Mouse (Mus musculus) intestine, embryonic 16.5 days (tissue): ENCODE measurements around the gene Agxt2. TPM values are rescaled to one million over a fixed set of nuclear protein-coding genes. Genes with fewer than 3 reads are reported as not detected.

Experiments
- ATAC-seq: fragments of 200-750 bp; cut with Nextera tagmentation; 2 replicates; pipeline ENCODE4 v1.8.0; 2017; ENCODE audit warnings: moderate TSS enrichment, moderate library complexity
- H3K27ac ChIP-seq: fragments of 300-500 bp; sonication (generic); 2 replicates; pipeline ENCODE4 v1.5.1; 2014; ENCODE audit warnings: mild to moderate bottlenecking, low read length
- H3K27me3 ChIP-seq: fragments of 300-500 bp; sonication (generic); replicated peaks from 2 replicates; pipeline ENCODE4 v1.6.1; 2014; ENCODE audit warnings: low read length, control low read depth, mixed read lengths; ENCODE audit not compliant: control insufficient read depth, insufficient read depth
- H3K36me3 ChIP-seq: fragments of 300-500 bp; sonication (generic); 2 replicates; pipeline ENCODE4 v1.6.1; 2014; ENCODE audit warnings: low read length, control low read depth; ENCODE audit not compliant: control insufficient read depth, insufficient read depth
- H3K4me1 ChIP-seq: fragments of 300-500 bp; sonication (generic); 2 replicates; pipeline ENCODE4 v1.6.1; 2014; ENCODE audit warnings: low read length, control low read depth, mixed read lengths; ENCODE audit not compliant: control insufficient read depth, insufficient read depth
- H3K4me2 ChIP-seq: fragments of 300-500 bp; sonication (generic); 2 replicates; pipeline ENCODE4 v1.6.1; 2014; ENCODE audit warnings: low read depth, low read length, control low read depth
- H3K4me3 ChIP-seq: fragments of 300-500 bp; sonication (generic); 2 replicates; pipeline ENCODE4 v1.5.1; 2014; ENCODE audit warnings: mild to moderate bottlenecking, low read length
- H3K9ac ChIP-seq: fragments of 300-500 bp; sonication (generic); 2 replicates; pipeline ENCODE4 v1.6.1; 2014; ENCODE audit warnings: low read depth, low read length
- H3K9me3 ChIP-seq: fragments of 300-500 bp; sonication (generic); 2 replicates; pipeline ENCODE4 v1.6.1; 2016; ENCODE audit warnings: low read length, control low read depth; ENCODE audit not compliant: control insufficient read depth
- WGBS: fragments of 180-500 bp; shearing (Covaris S2); extraction: QIAGEN DNeasy Blood & Tissue Kit; methylation state at CpG from one replicate; pipeline ENCODE4 v1.1.7; 2014; 5-methylcytosine and 5-hydroxymethylcytosine counted together
- polyA plus RNA-seq: library from polyadenylated mRNA; unstranded; fragments of >200 nt; fragmentation: Nextera tagmentation; extraction: Ambion mirVana; gene quantifications from 2 replicates; pipeline ENCODE4 v1.2.1, GENCODE M21; 2015

The Agxt2 gene
- polyA plus RNA-seq, 1 experiment from 2014 or later = 0.44 TPM

DNA sequence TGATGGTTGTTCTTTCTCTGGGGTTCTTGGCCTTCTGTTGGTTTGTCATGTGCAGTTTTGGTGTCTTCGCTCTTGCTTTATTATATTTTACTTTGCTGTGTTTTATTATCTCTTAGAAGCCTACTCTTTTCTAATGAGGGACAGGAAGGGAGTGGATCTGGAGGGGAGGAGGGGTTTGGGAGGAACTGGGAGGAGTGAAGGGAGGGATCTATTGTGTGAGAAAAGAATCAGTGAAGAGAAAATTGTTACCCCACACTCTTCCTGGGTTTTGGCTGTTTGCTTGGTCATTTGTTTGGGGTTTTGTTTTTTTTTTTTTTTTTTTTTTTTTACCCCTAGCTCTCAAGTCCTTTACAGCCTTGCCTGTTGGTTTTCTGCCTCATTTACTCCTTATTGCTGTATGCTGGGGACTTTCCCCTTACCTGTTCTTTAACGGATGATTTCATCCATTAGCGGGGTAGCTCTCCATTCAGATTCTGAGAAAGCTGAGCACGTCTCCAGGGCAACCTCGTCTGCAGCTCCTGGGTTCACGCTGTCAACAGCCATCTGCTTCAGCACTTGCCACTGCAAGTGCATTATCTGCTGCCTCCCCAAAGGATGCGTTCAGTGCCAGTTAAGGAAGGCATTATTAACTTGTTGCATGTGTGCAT is 62.9 kb downstream of the Agxt2 start:
- Histone ChIP-seq H3K4me2 (no peak overlapping the region), H3K9ac (no peak overlapping the region), H3K27ac (no peak overlapping the region), H3K27me3 (no peaks in the 10 kb centered on the region), H3K36me3 (no peaks in the 10 kb centered on the region), H3K4me3 (no peak overlapping the region), H3K4me1 (no peaks in the 10 kb centered on the region), H3K9me3 (no peaks in the 10 kb centered on the region)
- 31% methylated on average over 7 of the region's 7 CpGs for WGBS
- no peak for ATAC-seq

GRCm38 (mm10) chr15:10421785-10422144 is 63.4 kb downstream of the Agxt2 start:
- WGBS = 65% methylated on average over 1 of the region's 1 CpGs
- Histone ChIP-seq H3K4me2 (no peak overlapping the region), H3K9me3 (no peaks in the 10 kb centered on the region), H3K4me3 (no peak overlapping the region), H3K36me3 (no peaks in the 10 kb centered on the region), H3K27me3 (no peaks in the 10 kb centered on the region), H3K4me1 (no peaks in the 10 kb centered on the region), H3K9ac (no peak overlapping the region), H3K27ac (no peak overlapping the region)
- no peak for ATAC-seq

- ATAC-seq = no peak
- Histone ChIP-seq H3K4me2 (no peak overlapping the region), H3K4me3 (no peak overlapping the region), H3K27ac (no peak overlapping the region), H3K27me3 (no peaks in the 10 kb centered on the region), H3K9me3 (no peaks in the 10 kb centered on the region), H3K9ac (no peak overlapping the region), H3K36me3 (no peaks in the 10 kb centered on the region), H3K4me1 (no peaks in the 10 kb centered on the region)
- WGBS = 95% methylated on average over 6 of the region's 6 CpGs
These were observed 67.8 kb downstream of the Agxt2 start for GRCm38 (mm10) chr15:10426124-10426523.

- Histone ChIP-seq H3K9me3 (no peaks in the 10 kb centered on the region), H3K4me3 (no peak overlapping the region), H3K27me3 (no peaks in the 10 kb centered on the region), H3K9ac (no peak overlapping the region), H3K36me3 (no peaks in the 10 kb centered on the region), H3K4me2 (no peak overlapping the region), H3K4me1 (no peaks in the 10 kb centered on the region), H3K27ac (no peak overlapping the region)
- ATAC-seq = no peak
- 91% methylated on average over 13 of the region's 13 CpGs for WGBS
These were observed 68.4 kb downstream of the Agxt2 start for GRCm38 (mm10) chr15:10426545-10427266.

GRCm38 (mm10) chr15:10436893-10437292 is 78.6 kb downstream of the Agxt2 start:
- Histone ChIP-seq H3K27me3 (no peaks in the 10 kb centered on the region), H3K4me2 (no peak overlapping the region), H3K4me1 (no peaks in the 10 kb centered on the region), H3K36me3 (no peaks in the 10 kb centered on the region), H3K27ac (no peak overlapping the region), H3K9ac (no peak overlapping the region), H3K9me3 (no peaks in the 10 kb centered on the region), H3K4me3 (no peak overlapping the region)
- 76% methylated on average over 1 of the region's 1 CpGs for WGBS
- ATAC-seq = no peak

DNA sequence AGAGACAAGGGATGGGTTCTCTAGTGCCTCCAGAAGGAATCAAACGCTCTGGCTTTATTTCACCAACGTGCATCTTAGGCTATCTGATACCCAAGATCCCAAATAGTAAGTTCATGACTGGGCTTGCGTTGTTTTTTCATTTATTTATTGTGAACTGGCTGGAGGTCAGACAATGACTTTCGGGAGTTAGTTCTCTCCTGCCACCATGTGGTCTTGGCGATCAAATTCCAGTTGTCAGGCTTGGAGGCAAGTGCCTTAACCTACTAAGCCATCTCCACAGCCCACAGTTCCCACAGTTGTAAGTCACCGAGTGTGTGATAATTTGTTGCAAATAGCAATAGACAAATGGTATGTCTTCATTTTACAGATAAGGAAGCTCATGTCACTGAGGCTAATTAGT is 81.6 kb downstream of the Agxt2 start:
- Histone ChIP-seq H3K4me2 (no peak overlapping the region), H3K9ac (no peak overlapping the region), H3K4me1 (no peaks in the 10 kb centered on the region), H3K9me3 (no peaks in the 10 kb centered on the region), H3K27me3 (no peaks in the 10 kb centered on the region), H3K4me3 (no peak overlapping the region), H3K27ac (no peak overlapping the region), H3K36me3 (no peaks in the 10 kb centered on the region)
- 76% methylated on average over 6 of the region's 6 CpGs for WGBS
- no peak for ATAC-seq

- Histone ChIP-seq H3K36me3 (peaks cover 3% of the 10 kb centered on the region; the same call in 1 of the 2 replicates), H3K4me2 (no peak overlapping the region), H3K4me1 (no peaks in the 10 kb centered on the region), H3K27ac (no peak overlapping the region), H3K9ac (no peak overlapping the region), H3K27me3 (no peaks in the 10 kb centered on the region), H3K4me3 (no peak overlapping the region), H3K9me3 (no peaks in the 10 kb centered on the region)
- WGBS = 88% methylated on average over 9 of the region's 9 CpGs
- no peak for ATAC-seq
These were observed 83.2 kb downstream of the Agxt2 start for GRCm38 (mm10) chr15:10441493-10441892.

DNA sequence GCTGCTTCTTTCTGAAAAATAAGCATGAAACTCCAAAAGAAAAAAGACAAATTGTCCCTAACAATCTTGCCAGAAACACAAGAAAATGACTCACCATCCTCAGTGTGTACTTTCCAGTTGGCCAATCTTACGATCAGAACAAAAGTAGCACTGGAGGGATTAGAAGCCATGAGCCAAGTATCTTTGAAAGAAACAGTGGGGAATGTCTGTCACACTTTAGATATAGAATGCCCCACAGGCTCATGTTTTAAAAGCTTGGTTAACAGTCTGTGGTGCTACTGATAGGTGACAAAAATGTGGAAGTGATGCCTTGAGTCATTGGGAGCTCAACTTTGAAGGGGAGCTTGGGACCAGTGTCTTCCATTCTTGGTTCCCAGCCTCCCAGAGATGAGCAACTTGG is 83.9 kb downstream of the Agxt2 start:
- 88% methylated on average over 1 of the region's 1 CpGs for WGBS

DNA sequence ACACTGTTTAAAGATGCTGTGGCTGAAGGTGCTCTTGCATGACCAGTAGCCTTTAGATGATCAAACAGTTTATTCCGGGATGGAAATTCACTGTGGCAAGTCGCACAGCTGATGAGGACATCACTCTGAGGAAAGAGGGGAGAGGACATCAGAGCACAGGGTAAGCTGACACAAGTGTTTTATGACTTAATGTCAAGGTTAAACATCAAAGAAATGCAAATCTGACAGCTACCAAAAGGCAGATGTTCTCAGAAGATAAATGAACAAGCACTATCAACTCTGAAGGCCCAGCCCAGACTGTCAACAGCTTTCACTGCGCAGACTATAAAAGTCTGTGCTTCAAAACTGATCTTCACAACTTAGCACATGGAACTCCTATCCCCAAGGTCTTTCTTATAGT is 88.8 kb downstream of the Agxt2 start:
- Histone ChIP-seq H3K27me3 (no peaks in the 10 kb centered on the region), H3K36me3 (peaks cover 3% of the 10 kb centered on the region; the same call in 1 of the 2 replicates), H3K4me2 (no peak overlapping the region), H3K9ac (no peak overlapping the region), H3K4me3 (no peak overlapping the region), H3K27ac (no peak overlapping the region), H3K4me1 (no peaks in the 10 kb centered on the region), H3K9me3 (no peaks in the 10 kb centered on the region)
- no peak for ATAC-seq
- 84% methylated on average over 3 of the region's 3 CpGs for WGBS

More for the DNA sequence above, 83.9 kb downstream of the Agxt2 start:
- H3K4me3 ChIP-seq = no peak overlapping the region
- ATAC-seq = no peak
- no peaks in the 10 kb centered on the region for H3K27me3 ChIP-seq
- H3K36me3 ChIP-seq = peaks cover 3% of the 10 kb centered on the region; the same call in 1 of the 2 replicates
- H3K9me3 ChIP-seq = no peaks in the 10 kb centered on the region
- H3K9ac ChIP-seq = no peak overlapping the region
- no peaks in the 10 kb centered on the region for H3K4me1 ChIP-seq
- H3K4me2 ChIP-seq = no peak overlapping the region
- H3K27ac ChIP-seq = no peak overlapping the region
